Mouse (Mus musculus): ENCODE measurements at regions not wholly inside any gene's neighbourhood (a gene's known extent, or its start where the extent isn't known, plus 50 kb on each side); places are given as distances from the start of the nearest gene placed in this dataset.

- TF ChIP-seq EP300 (IDR thresholded peaks at IDR 0.05; ENCODE audit: insufficient read depth, low read depth, low read length) (no peak), CTCF (IDR thresholded peaks at IDR 0.05; ENCODE audit: low read depth, low read length) (no peak)
Measured at GRCm38 (mm10) chr2:148159028-148159600, 112.3 kb upstream of the Foxa2 start.
